Mouse (Mus musculus) heart, postnatal 10 days (tissue): ENCODE data around the gene Nfyc. TPM values are rescaled to one million over a fixed set of nuclear protein-coding genes. Genes with fewer than 3 reads are reported as not detected.

ENCODE experiments used
- DNase-seq, 2 experiments: peaks; one replicate each; pipeline ENCODE4 v3.0.0; 2021
- intact Hi-C: fragments of 180-260 bp; cut with DNase I; formaldehyde crosslinking; loops from one replicate; pipeline ENCODE4 v1.15.1; 2025
- total RNA-seq, 2 experiments: library from RNA; stranded (reverse); gene quantifications; 2 replicates each; pipeline ENCODE4 v1.2.3; 2021

Nfyc gene
- total RNA-seq, 2 experiments from 2014 or later, result 75.4 to 78.0 TPM

DNA sequence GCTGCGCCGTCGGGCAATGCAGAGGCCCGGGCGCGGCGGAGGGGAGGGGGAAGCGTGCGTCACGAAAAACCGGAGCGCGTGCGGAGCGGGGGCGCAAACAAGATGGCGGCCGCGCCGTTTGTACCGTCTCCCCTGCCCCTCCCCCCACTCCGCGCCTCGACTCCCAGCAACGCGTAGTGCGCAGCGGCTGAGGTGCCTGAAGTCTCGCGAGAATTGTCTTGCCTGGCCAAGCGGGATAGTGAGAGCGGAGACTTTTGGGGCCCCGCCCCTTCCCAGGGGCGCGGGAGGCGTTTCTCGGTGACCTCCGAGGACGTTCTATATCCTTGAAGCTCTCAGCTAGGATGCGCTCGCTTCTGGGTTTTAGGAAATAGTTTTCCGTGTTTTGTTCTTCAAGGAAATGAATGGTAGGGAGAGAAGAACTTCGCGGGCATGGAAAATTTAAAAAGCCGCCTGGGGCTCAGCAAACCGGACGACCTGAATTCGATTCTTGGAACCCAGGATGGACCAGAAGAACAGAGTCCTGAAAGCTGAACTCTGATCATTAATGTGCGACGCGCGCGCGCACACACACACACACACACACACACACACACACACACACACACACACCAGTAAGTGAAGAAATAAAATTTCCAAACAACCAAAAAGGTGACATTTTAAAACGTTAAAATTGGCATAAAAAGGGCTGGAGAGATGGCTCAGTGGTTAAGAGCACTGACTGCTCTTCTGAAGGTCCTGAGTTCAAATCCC lies 5.6 kb downstream of the Nfyc start:
- intact Hi-C loops, result no loop called here
- peak; percentile 98 for DNase-seq

- intact Hi-C loops, result no loop called here
- DNase-seq, result peak; percentile 96 to 97
Measured at GRCm38 (mm10) chr4:120825100-120825553, 6.2 kb downstream of the Nfyc start.

- intact Hi-C loops, result no loop called here
- no peak for DNase-seq
Measured at GRCm38 (mm10) chr4:120822191-120822911, 9.0 kb downstream of the Nfyc start.

- DNase-seq, result no peak
- intact Hi-C loops, result no loop called here
Measured at GRCm38 (mm10) chr4:120819871-120820270, 11.5 kb downstream of the Nfyc start.

DNA sequence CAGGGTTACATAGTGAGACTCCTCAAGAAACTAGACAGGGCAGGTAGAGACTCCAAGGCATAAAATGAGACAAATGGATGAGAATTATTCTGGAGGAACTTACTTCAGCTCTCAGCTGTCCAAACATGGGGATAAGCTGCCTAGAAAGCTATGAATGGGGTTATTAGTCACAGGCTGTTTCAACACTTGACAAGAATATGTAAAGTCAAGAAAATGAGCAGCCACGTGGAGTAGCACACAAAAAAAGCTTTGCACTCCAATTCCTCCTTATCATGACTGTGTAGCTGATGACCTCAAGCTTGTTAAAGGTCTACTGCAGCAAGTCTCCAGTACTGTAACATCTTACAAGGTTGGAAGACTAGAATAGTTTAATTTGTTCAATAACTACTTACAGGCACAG lies 12.1 kb downstream of the Nfyc start:
- intact Hi-C loops, result no loop called here
- no peak for DNase-seq

DNA sequence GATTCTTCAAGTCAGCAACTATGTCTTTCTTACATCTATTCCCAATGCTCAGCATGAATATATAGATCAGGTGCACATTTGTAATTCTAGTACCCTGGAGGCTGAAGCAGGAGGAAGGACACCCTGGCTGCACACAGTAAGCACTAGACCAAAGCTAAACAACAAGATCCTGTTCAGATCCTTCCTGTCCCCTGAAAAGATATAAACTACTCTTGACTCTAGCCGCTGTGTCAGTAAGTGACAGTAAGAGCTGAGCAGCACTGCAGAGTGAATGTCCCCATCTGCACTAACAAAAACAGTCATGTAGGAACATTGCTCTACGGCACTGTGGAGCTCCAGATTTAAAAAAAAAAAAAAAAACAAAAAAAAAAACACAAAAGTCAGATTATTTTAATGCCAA lies 13.4 kb downstream of the Nfyc start:
- intact Hi-C loops, result no loop called here
- DNase-seq, result no peak

GRCm38 (mm10) chr4:120817002-120817774 lies 14.2 kb downstream of the Nfyc start:
- intact Hi-C loops, result no loop called here
- DNase-seq, result peak; percentile 55 to 62

- peak; percentile 90 to 92 for DNase-seq
- intact Hi-C loops, result no loop called here
Measured at GRCm38 (mm10) chr4:120815622-120816334, 15.6 kb downstream of the Nfyc start.

DNA sequence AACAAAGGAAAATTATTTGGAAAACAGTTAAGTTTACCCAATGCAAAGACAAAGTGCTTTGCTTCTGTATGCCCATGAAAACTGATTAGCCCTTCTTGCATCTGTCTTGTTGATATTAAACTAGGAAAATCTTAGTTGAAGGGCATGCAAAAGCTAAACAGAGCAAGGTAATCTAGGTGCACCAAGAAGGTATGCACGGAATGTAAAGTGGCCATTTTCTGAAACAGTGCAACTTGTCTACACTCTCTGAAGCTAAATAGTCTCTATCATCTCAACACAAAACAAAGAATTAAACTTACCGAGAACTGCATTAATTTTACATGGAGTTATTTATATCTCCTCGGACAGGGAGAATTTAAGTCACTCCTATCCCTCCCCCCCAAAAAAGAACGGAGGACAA lies 16.2 kb downstream of the Nfyc start:
- intact Hi-C loops, result no loop called here
- DNase-seq, result no peak

DNA sequence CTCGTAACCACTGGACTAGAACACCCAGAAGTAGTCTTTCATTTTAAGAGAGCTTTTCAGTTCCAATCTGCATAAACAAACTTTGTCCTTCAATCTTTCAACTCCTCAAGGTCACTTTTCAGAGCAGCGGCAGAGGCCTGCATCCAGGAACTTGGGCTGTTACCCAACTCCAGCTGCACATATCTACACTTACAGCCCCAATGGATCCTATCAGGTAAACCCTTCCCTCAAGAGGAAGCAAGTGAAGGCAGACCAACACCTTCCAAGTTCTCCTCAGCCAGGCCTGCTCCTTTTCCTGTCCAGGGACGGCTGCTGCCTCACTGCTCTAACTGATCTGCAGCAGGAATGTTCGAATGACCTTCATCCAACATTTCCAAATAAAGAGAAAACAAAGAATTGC lies 17.2 kb downstream of the Nfyc start:
- intact Hi-C loops, result no loop called here
- peak; percentile 53 to 60 for DNase-seq

- intact Hi-C loops, result no loop called here
- DNase-seq, result no peak
Measured at GRCm38 (mm10) chr4:120813762-120814161, 17.6 kb downstream of the Nfyc start.

- no peak for DNase-seq
- intact Hi-C loops, result no loop called here
Measured at GRCm38 (mm10) chr4:120805816-120806215, 25.6 kb downstream of the Nfyc start.

GRCm38 (mm10) chr4:120801446-120801845 lies 29.9 kb downstream of the Nfyc start:
- intact Hi-C loops, result no loop called here
- no peak for DNase-seq

DNA sequence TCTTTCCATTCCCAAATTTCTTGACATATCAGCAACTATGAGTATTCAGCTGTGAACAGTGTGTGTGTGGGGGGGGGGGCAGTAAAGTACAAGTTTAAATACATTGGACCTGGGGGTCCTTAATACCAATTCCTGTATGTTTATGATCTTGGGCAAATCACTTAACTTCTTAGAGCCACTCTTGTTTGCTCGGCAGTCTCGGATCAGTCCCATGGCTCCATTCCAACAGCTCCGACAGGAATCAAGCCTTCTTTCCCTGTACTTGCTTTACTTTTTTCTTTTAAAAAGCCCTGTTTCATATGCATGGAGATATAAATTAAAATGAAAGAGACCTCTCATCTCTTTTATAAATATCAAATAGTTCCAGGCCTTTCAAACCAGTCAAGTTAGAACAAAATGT lies 30.7 kb downstream of the Nfyc start:
- DNase-seq, result no peak
- intact Hi-C loops, result no loop called here

DNA sequence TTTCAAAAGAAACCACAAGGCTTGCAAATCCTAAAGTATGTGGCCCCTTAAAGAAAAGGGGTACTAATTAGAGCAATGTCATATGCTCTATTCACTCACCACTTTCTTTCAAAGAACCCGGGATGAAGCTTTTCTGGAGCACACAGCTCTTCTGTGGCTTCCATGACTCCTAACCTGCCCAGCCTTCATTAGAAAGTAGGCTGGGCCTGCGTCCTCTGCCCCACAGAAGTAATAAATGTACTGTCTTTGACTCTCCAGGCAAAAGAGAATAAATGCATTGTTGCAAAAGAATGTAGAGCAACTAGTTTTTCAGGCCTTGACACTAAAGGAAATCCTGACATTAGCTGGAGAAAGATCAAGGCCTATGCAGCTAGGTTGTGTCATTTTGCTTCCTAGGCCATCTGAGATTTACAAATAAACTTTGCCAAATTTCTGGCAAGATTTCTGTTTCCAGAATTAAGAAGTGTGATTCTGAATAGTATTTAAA lies 31.6 kb downstream of the Nfyc start:
- intact Hi-C loops, result no loop called here

DNA sequence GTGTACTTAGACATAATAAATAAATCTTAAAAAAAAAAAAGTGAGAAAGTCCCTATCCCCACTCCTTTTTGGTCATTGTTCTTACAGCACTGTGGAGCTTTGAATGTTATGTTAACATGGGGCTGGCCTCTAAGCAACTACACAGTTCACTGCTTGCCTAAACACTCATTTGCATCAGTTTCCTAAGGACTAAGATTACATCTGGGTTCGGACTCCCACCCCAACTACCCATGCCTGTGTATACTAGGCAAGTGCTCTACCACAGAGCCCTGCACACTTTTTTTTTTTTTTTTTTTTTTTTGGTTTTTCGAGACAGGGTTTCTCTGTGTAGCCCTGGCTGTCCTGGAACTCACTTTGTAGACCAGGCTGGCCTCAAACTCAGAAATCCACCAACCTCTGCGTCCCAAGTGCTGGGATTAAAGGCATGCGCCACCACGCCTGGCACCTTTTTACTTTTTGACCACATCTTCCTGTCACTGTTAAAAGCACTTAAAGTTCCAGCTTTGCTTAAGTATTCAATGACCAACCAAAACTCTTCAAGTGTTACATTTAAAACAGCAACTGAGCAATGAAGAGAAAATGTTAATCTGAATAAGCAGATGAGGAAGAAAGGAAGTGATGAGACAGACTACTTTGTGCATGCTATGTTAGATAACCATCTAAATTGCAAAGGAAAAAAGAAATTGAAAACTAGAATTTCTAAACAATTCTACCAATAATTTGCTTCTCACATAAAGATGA lies 33.2 kb downstream of the Nfyc start:
- DNase-seq, result no peak
- intact Hi-C loops, result no loop called here

More for the DNA sequence above, 31.6 kb downstream of the Nfyc start:
- DNase-seq, result no peak

- no peak for DNase-seq
- intact Hi-C loops, result no loop called here
Measured at GRCm38 (mm10) chr4:120796687-120797086, 34.7 kb downstream of the Nfyc start.

GRCm38 (mm10) chr4:120795646-120796045 lies 35.7 kb downstream of the Nfyc start:
- DNase-seq, result no peak
- intact Hi-C loops, result no loop called here

- DNase-seq, result no peak
- intact Hi-C loops, result no loop called here
Measured at GRCm38 (mm10) chr4:120792918-120793317, 38.5 kb downstream of the Nfyc start.

DNA sequence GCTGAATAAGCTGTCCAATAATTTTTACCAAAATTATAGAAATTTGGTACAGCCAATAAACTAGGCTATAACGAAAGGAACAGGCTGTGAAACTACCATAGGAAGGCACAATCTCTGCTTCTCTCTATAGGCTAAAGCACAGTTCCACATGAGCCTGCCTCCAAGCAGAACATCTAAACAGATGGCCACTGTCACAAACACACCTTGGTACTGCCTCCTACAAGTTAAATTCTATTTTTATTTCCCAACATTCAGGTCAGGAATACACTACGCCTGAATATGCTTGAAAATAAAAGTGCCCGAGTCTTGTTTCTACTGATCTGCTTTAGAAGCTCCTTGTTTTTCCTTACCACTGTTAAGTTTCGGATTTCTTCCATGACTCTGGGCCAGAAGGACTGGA lies 41.3 kb downstream of the Nfyc start:
- intact Hi-C loops, result no loop called here
- no peak for DNase-seq
